Mouse (Mus musculus) R1 (cell line): ENCODE measurements at regions not wholly inside any gene's neighbourhood (a gene's known extent, or its start where the extent isn't known, plus 50 kb on each side); places are given as distances from the start of the nearest gene placed in this dataset.
A peak's percentile ranks its signal among the peaks of the same experiment; 100 is the strongest.

Experiments used
- DNase-seq: peaks from one replicate; pipeline ENCODE4 v3.0.0-alpha.2; 2018; ENCODE audit warnings: low read depth, low spot score

- no peak for DNase-seq
Measured at GRCm38 (mm10) chr4:56264626-56265025, 475.2 kb upstream of the Gm26657 start.

- no peak for DNase-seq
Measured at GRCm38 (mm10) chr4:56263822-56264221, 476.0 kb upstream of the Gm26657 start.

GRCm38 (mm10) chr4:56262589-56262988, 477.3 kb upstream of the Gm26657 start:
- DNase-seq = no peak

GRCm38 (mm10) chr4:56261992-56262391, 477.9 kb upstream of the Gm26657 start:
- DNase-seq = no peak

- no peak for DNase-seq
Measured at GRCm38 (mm10) chr4:56252375-56252774, 487.5 kb upstream of the Gm26657 start.

GRCm38 (mm10) chr4:56251766-56252165, 488.1 kb upstream of the Gm26657 start:
- no peak for DNase-seq

GRCm38 (mm10) chr4:56250611-56251010, 489.3 kb upstream of the Gm26657 start:
- DNase-seq = no peak

- no peak for DNase-seq
Measured at GRCm38 (mm10) chr4:56243863-56244262, 496.0 kb upstream of the Gm26657 start.

GRCm38 (mm10) chr4:56238496-56239488, 501.1 kb upstream of the Gm26657 start:
- DNase-seq = no peak

- no peak for DNase-seq
Measured at GRCm38 (mm10) chr4:56231414-56231813, 508.5 kb upstream of the Gm26657 start.

GRCm38 (mm10) chr4:56230451-56230850, 509.4 kb upstream of the Gm26657 start:
- no peak for DNase-seq

GRCm38 (mm10) chr4:56226493-56226892, 513.4 kb upstream of the Gm26657 start:
- no peak for DNase-seq

- no peak for DNase-seq
Measured at GRCm38 (mm10) chr4:56224542-56224941, 515.3 kb upstream of the Gm26657 start.

GRCm38 (mm10) chr4:56222023-56222776, 517.7 kb upstream of the Gm26657 start:
- DNase-seq = peak; percentile 18

- no peak for DNase-seq
Measured at GRCm38 (mm10) chr4:56220531-56220930, 519.3 kb upstream of the Gm26657 start.

GRCm38 (mm10) chr4:56209499-56209898, 530.4 kb upstream of the Gm26657 start:
- no peak for DNase-seq

- DNase-seq = no peak
Measured at GRCm38 (mm10) chr4:56207726-56208125, 532.1 kb upstream of the Gm26657 start.

GRCm38 (mm10) chr4:56205069-56205468, 534.8 kb upstream of the Gm26657 start:
- no peak for DNase-seq

GRCm38 (mm10) chr4:56193365-56193764, 546.5 kb upstream of the Gm26657 start:
- no peak for DNase-seq

GRCm38 (mm10) chr4:56192516-56192915, 547.4 kb upstream of the Gm26657 start:
- DNase-seq = no peak

GRCm38 (mm10) chr4:56179566-56179965, 560.3 kb upstream of the Gm26657 start:
- no peak for DNase-seq

- DNase-seq = no peak
Measured at GRCm38 (mm10) chr4:56178844-56179481, 560.9 kb upstream of the Gm26657 start.
